Mouse (Mus musculus) MEL (cell line): Measurements from ENCODE around the gene Ednrb. TPM values are rescaled to one million over a fixed set of nuclear protein-coding genes. Genes with fewer than 3 reads are reported as not detected.

Experiments
- DNase-seq: peaks from one replicate; pipeline ENCODE4 v3.0.0; 2011; ENCODE audit warnings: low read depth, low spot score
- H3K27ac ChIP-seq: 2 replicates; pipeline ENCODE4 v1.5.1; 2012; ENCODE audit warnings: low read depth, mild to moderate bottlenecking, control low read depth, low read length, moderate library complexity; ENCODE audit not compliant: control insufficient read depth
- H3K27me3 ChIP-seq, 2 experiments: fragments of 150-350 bp in 1 of 2; sonication (generic) in 1 of 2; 2 replicates each; pipeline ENCODE4 v1.6.1; 2012; ENCODE audit warnings: low read length in 2 of 2, mild to moderate bottlenecking in 2 of 2, improper control_type of control experiment in 1 of 2, moderate library complexity in 1 of 2; ENCODE audit not compliant: insufficient read depth in 2 of 2, control insufficient read depth in 1 of 2
- H3K36me3 ChIP-seq, 2 experiments: 2 replicates each; pipeline ENCODE4 v1.6.1; 2012 to 2014; ENCODE audit warnings: low read length in 2 of 2, improper control_type of control experiment in 1 of 2, inconsistent platforms in 1 of 2, mild to moderate bottlenecking in 1 of 2; ENCODE audit not compliant: insufficient read depth in 2 of 2, control insufficient read depth in 1 of 2
- H3K4me1 ChIP-seq, 2 experiments: fragments of 150-350 bp in 1 of 2; sonication (generic) in 1 of 2; 2 replicates each; pipeline ENCODE4 v1.6.1; 2012; ENCODE audit warnings: low read length in 2 of 2, improper control_type of control experiment in 1 of 2, mild to moderate bottlenecking in 1 of 2; ENCODE audit not compliant: insufficient read depth in 2 of 2, control insufficient read depth in 1 of 2
- H3K4me3 ChIP-seq, 2 experiments: fragments of 150-350 bp in 1 of 2; sonication (generic) in 1 of 2; 2 replicates each; pipeline ENCODE4 v1.5.1; 2012; ENCODE audit warnings: low read depth in 2 of 2, low read length in 2 of 2, mild to moderate bottlenecking in 2 of 2, moderate library complexity in 2 of 2, control low read depth in 1 of 2, improper control_type of control experiment in 1 of 2; ENCODE audit not compliant: control insufficient read depth in 1 of 2, insufficient read depth in 1 of 2
- H3K79me2 ChIP-seq: 2 replicates; pipeline ENCODE4 v1.6.1; 2012; ENCODE audit warnings: mild to moderate bottlenecking, low read length, moderate library complexity; ENCODE audit not compliant: control insufficient read depth, poor library complexity, insufficient read depth
- H3K9ac ChIP-seq: 2 replicates; pipeline ENCODE4 v1.6.1; 2012; ENCODE audit warnings: low read depth, mild to moderate bottlenecking, control low read depth, low read length, moderate library complexity; ENCODE audit not compliant: control insufficient read depth, poor library complexity, severe bottlenecking
- H3K9me3 ChIP-seq: fragments of 150-350 bp; sonication (generic); replicated peaks from 2 replicates; pipeline ENCODE4 v1.6.1; 2012; ENCODE audit warnings: mild to moderate bottlenecking, low read length, improper control_type of control experiment, moderate library complexity; ENCODE audit not compliant: insufficient read depth
- BHLHE40 ChIP-seq: IDR thresholded peaks from 2 replicates; pipeline ENCODE4 v1.6.1; 2012; ENCODE audit warnings: low read depth, mild to moderate bottlenecking, inconsistent platforms, low read length, improper control_type of control experiment, borderline replicate concordance
- CHD1 ChIP-seq: IDR thresholded peaks from 2 replicates; pipeline ENCODE4 v1.6.1; 2012; ENCODE audit warnings: low read depth, mild to moderate bottlenecking, inconsistent platforms, low read length, improper control_type of control experiment
- CHD2 ChIP-seq: IDR thresholded peaks from 2 replicates; pipeline ENCODE4 v1.6.1; 2011; ENCODE audit warnings: low read length, improper control_type of control experiment
- E2F4 ChIP-seq: IDR thresholded peaks from 2 replicates; pipeline ENCODE4 v1.6.1; 2011; ENCODE audit warnings: low read depth, low read length, improper control_type of control experiment, borderline replicate concordance
- GATA1 ChIP-seq: IDR thresholded peaks from 2 replicates; pipeline ENCODE4 v1.6.1; 2011; ENCODE audit warnings: low read depth, low read length, improper control_type of control experiment
- JUND ChIP-seq: IDR thresholded peaks from 2 replicates; pipeline ENCODE4 v1.6.1; 2011; ENCODE audit warnings: low read depth, mild to moderate bottlenecking, improper control_type of control experiment, low read length
- KAT2A ChIP-seq: conservative IDR thresholded peaks from 2 replicates; pipeline ENCODE4 v1.6.1; 2012; ENCODE audit warnings: low read depth, low read length, improper control_type of control experiment, inconsistent platforms
- MAZ ChIP-seq: IDR thresholded peaks from 2 replicates; pipeline ENCODE4 v1.6.1; 2012; ENCODE audit warnings: low read depth, mild to moderate bottlenecking, inconsistent platforms, low read length, improper control_type of control experiment
- NELFE ChIP-seq: IDR thresholded peaks from 2 replicates; pipeline ENCODE4 v1.6.1; 2011; ENCODE audit warnings: low read depth, low read length, improper control_type of control experiment
- NRF1 ChIP-seq: IDR thresholded peaks from 2 replicates; pipeline ENCODE4 v1.6.1; 2014; ENCODE audit warnings: low read depth, mild to moderate bottlenecking, inconsistent platforms, low read length, improper control_type of control experiment, moderate library complexity; ENCODE audit not compliant: poor library complexity, insufficient read depth, severe bottlenecking
- POLR2AphosphoS2 ChIP-seq: IDR thresholded peaks from 2 replicates; pipeline ENCODE4 v1.6.1; 2011; ENCODE audit warnings: low read length, improper control_type of control experiment
- RAD21 ChIP-seq: IDR thresholded peaks from 2 replicates; pipeline ENCODE4 v1.6.1; 2011; ENCODE audit warnings: mild to moderate bottlenecking, low read depth, low read length, improper control_type of control experiment
- SIN3A ChIP-seq: IDR thresholded peaks from 2 replicates; pipeline ENCODE4 v1.6.1; 2012; ENCODE audit warnings: low read length, improper control_type of control experiment, inconsistent platforms
- SMC3 ChIP-seq: IDR thresholded peaks from 2 replicates; pipeline ENCODE4 v1.6.1; 2011; ENCODE audit warnings: low read depth, low read length, improper control_type of control experiment
- TBP ChIP-seq: IDR thresholded peaks from 2 replicates; pipeline ENCODE4 v1.8.0; 2011; ENCODE audit warnings: low read depth, low read length, improper control_type of control experiment
- TCF12 ChIP-seq: IDR thresholded peaks from 2 replicates; pipeline ENCODE4 v1.6.1; 2014; ENCODE audit warnings: low read depth, mild to moderate bottlenecking, inconsistent platforms, low read length, improper control_type of control experiment, moderate library complexity
- UBTF ChIP-seq: IDR thresholded peaks from 2 replicates; pipeline ENCODE4 v1.6.1; 2012; ENCODE audit warnings: low read depth, mild to moderate bottlenecking, inconsistent platforms, low read length, improper control_type of control experiment, moderate library complexity, borderline replicate concordance; ENCODE audit not compliant: insufficient read depth
- ZC3H11A ChIP-seq: IDR thresholded peaks from 2 replicates; pipeline ENCODE4 v1.6.1; 2012; ENCODE audit warnings: low read depth, mild to moderate bottlenecking, inconsistent platforms, low read length, improper control_type of control experiment
- ZKSCAN1 ChIP-seq: IDR thresholded peaks from 2 replicates; pipeline ENCODE4 v1.6.1; 2012; ENCODE audit warnings: low read depth, mild to moderate bottlenecking, inconsistent platforms, low read length, improper control_type of control experiment, moderate library complexity
- polyA plus RNA-seq, 2 experiments: library from polyadenylated mRNA; stranded (reverse) in 1 of 2; unstranded in 1 of 2; fragments of >175 nt in 1 of 2; fragments of >200 nt in 1 of 2; gene quantifications; 2 replicates each; pipeline versions ENCODE4 v1.2.1 to v1.2.4; 2012; ENCODE audit warnings: low replicate concordance in 2 of 2, low read depth in 1 of 2; ENCODE audit not compliant: insufficient read length in 2 of 2, insufficient read depth in 1 of 2, missing spikeins in 1 of 2
- total RNA-seq: library from RNA; depleted of rRNA; stranded (reverse); fragments of 300-350 nt; gene quantifications from 2 replicates; pipeline ENCODE4 v1.2.3, GENCODE M21; 2012

Ednrb gene
- total and polyA plus RNA-seq, 3 experiments, result not detected

GRCm38 (mm10) chr14:103842896-103843295 is 1.3 kb downstream of the Ednrb start:
- Histone ChIP-seq H3K27ac (no peak overlapping the region), H3K36me3 (no peaks in the 10 kb centered on the region), H3K9ac (no peak overlapping the region), H3K9me3 (no peaks in the 10 kb centered on the region)
- TF ChIP-seq CHD1 (no peak), BHLHE40 (no peak), TBP (no peak), ZC3H11A (no peak), ZKSCAN1 (no peak), RAD21 (no peak), MAZ (no peak), TCF12 (no peak), NELFE (no peak), SIN3A (no peak), SMC3 (no peak), JUND (no peak), E2F4 (no peak), POLR2AphosphoS2 (no peak), CHD2 (no peak)
- TF ChIP-seq, all 39 proteins: peak for 0
- Histone ChIP-seq H3K4me3 (no peak overlapping the region), H3K79me2 (no peaks in the 10 kb centered on the region), H3K27me3 (no peaks in the 10 kb centered on the region), H3K4me1 (no peaks in the 10 kb centered on the region)
- no peak for DNase-seq

- no peak for TF ChIP-seq MAZ
- no peak for TF ChIP-seq KAT2A
- no peak for TF ChIP-seq TBP
- TF ChIP-seq POLR2AphosphoS2, result no peak
- TF ChIP-seq NRF1, result no peak
- TF ChIP-seq E2F4, result no peak
- no peak for TF ChIP-seq GATA1
- TF ChIP-seq SMC3, result no peak
- TF ChIP-seq SIN3A, result no peak
- TF ChIP-seq UBTF, result no peak
- no peak overlapping the region for H3K27ac ChIP-seq
Measured at GRCm38 (mm10) chr14:103840436-103840835, 3.8 kb downstream of the Ednrb start.

More at GRCm38 (mm10) chr14:103840436-103840835, 3.8 kb downstream of the Ednrb start:
- no peak for DNase-seq
- Histone ChIP-seq H3K4me1 (no peaks in the 10 kb centered on the region), H3K36me3 (no peaks in the 10 kb centered on the region), H3K9me3 (no peaks in the 10 kb centered on the region), H3K27me3 (no peaks in the 10 kb centered on the region), H3K9ac (no peak overlapping the region), H3K79me2 (no peaks in the 10 kb centered on the region), H3K4me3 (no peak overlapping the region)
